Mouse (Mus musculus) frontal cortex, postnatal 25 days (tissue): Measurements from ENCODE around the gene Itfg2.
A peak's percentile ranks its signal among the peaks of the same experiment; 100 is the strongest.

Experiments used
- DNase-seq, 2 experiments: peaks; one replicate each; pipeline ENCODE4 v3.0.0; 2022; ENCODE audit warnings: low spot score in 2 of 2

The Itfg2 gene

GRCm38 (mm10) chr6:128435474-128435873 lies 10.7 kb upstream of the Itfg2 start:
- DNase-seq, result no peak

DNA sequence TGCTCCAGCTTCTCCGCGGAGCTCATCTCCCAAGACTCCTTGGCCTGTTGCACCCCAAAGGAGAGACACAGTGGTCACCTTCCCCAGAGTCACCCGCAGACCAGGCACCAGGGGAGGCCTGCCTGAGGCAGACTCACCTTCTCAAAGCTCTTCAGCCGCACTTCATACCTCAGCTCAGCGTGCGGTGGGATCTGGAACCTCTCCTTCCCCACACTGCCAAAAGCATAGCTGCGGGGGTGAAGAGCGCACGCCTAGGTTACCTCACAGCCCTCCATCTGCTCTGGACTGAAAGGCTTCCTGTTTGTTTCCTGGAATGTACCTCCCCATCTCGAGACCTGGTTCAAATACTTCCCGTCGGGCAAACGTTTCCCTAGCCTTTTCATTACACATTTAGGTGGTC lies 8.8 kb upstream of the Itfg2 start:
- DNase-seq, result no peak

DNA sequence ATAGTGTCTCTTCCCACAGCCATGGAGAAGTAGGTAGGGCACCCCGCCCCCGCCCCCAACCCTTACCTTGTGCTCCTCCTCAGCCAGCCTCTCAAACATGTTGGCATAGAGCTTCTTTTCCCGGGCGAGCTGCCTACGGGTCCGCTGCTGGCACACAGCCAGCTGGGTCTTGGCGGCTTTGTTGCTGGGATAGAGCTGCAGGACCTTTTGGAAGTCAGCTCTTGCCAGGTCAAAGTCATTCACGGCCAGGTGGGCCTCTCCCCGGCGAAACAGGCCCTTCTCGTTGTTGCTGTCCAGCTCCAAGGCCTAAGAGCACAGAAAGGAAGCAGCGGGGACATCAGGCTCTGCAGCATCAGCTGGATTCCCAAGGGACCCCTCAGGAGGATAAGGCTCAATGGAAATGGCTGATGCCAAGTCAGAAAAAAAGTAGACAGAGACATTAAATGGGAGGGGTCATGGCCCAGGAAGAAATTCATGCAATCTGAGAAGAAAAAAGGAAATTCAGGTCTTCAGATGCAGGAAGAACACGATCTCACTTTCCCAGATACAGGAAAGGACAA lies 7.7 kb upstream of the Itfg2 start:
- DNase-seq, result no peak

DNA sequence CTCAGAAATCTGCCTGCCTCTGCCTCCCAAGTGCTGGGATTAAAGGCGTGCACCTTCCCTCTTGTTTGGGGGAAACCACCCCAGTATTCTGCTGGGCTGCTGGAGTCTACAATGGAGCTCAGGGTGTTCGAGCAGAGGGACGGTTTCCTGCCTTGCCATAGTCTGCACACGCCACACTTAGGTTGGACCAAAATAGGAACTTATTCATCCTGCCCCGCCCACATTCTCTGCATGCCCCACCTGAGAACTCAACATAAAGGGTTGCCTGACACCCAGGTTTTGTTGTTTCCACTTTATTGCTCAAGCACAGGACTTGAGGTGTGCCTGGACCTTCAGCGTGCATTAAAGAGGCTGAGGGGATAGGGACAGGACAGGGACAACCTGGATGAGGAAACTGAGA lies 5.1 kb upstream of the Itfg2 start:
- DNase-seq, result no peak

DNA sequence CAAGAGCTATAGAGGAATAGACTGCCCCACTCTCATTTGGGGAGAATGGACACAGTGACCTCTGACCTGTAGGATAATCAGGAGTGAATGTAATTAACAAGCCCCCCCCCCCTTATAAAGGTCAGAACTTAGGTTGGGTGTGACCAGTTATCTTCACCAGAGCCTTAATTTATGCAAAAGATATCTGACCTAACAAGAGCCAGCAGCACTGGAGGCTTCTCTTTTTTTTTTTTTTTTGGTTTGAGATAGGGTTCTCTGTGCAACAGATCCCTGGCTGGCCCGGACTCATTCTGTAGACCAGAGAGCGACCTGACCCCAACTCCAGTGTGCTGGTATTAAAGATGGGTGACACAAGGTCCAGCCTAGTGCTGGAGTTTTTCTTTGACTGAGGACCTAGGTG lies 4.6 kb upstream of the Itfg2 start:
- no peak for DNase-seq

GRCm38 (mm10) chr6:128427571-128427970 lies 2.8 kb upstream of the Itfg2 start:
- no peak for DNase-seq

DNA sequence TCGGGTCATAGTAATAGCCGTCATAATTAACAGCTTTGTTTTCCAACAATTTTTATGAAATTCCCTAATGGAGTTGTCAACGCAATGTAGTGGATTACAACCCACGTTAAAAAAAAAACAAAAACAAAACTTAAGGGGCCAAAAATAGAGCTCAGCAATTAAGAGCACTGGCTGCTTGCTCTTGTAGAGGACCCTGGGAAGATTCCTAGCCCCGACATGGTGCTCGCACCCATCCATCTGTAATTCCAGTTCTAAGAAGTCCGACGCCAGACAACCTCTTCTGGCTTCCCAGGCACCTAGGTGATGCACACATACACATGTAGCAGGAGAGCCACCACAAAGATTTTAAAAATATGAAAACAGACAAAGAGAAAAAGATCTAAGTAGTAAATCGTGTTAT lies 315 bp upstream of the Itfg2 start:
- no peak for DNase-seq

DNA sequence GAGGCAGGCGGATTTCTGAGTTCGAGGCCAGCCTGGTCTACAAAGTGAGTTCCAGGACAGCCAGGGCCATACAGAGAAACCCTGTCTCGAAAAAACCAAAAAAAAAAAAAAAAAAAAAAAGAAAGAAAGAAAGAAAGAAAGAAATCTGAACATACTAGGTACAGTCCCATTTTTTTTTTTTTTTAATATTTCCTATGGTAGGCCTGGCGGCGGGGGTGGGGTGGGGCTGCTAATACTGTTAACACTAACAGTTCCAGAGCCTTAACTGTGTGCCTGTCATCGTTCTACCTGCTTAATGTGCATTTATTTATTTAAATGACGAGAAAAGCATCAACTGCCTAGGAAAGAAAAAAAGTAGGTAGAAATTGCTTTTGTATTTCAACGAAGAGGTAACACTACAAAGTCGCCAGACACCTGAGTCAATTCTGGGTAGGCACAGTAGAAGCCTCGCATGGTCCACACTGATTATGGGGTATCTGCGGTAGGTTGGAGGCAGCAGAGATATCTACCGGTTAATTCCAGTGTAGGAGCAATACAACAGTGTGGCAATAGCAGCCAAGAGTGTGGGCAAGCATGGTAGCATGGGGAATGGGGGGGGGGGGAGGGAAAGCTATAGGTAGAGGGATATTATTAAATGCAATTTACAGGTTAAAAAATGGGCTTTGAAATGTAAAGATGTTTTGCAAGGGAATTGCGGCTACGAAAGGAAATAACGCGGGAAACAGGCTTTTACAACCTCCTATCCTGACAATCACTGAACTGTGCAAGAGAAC lies 1.0 kb downstream of the Itfg2 start:
- no peak for DNase-seq

DNA sequence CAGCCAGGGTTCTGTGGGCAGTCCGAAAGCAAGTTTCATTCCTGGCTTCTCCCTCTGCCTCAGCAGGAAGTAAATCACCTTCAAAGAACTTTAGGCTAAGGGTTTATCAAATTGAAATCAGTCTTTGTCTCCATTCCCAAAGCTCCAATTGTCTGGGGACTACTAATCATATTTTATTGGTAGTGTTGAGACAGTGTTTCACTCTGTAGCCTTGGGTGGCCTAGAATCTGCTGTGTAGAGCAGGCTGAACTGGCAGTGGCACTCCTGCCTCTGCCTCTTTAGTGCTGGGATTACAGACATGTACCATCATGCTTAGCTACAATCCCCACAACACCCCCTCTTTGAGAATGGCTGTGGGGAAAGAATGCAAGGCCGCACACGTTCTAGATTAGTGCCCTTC lies 3.3 kb downstream of the Itfg2 start:
- no peak for DNase-seq

DNA sequence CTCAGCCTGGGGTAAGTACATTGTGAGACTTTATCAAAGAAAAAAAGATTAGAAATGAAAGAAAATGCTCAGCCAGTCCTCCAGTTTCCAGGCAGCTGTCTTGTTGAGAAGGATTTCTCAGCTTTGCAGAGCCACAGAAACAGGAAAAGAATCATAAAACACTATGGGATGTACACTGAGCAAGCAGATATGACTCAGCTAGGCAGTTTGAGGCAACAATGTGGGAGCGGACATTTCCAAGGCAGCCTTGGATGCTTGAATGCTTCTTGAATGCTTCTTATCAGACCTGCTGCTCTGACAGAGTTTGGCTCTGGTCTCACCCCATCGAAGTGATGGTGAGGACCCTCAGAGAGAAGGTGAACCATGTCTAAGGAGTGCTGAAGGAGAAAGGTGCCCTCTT lies 3.7 kb downstream of the Itfg2 start:
- no peak for DNase-seq

- no peak for DNase-seq
Measured at GRCm38 (mm10) chr6:128418076-128418475, 6.7 kb downstream of the Itfg2 start.

DNA sequence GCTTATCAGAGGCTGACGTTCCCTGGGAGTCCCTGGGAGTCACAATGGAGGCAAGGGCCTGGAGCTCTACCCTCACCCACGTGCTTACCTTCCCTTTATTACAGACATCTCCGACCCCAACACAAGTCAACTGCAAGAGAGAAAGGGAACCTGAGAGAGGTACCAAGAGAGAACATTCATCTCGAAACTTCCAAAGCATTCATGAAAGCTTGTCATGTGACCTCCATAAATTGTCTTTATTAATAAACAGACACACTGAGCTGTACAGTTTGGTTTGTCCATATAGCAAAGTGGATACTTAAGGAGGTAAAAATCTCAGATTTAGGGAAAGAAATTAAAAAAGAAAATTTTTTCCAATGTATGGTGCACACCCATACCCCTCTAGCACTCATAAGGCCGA lies 8.6 kb downstream of the Itfg2 start:
- no peak for DNase-seq

- peak; percentile 87 to 91 for DNase-seq
Measured at GRCm38 (mm10) chr6:128411115-128411514, 13.6 kb downstream of the Itfg2 start.

GRCm38 (mm10) chr6:128410305-128410704 lies 14.4 kb downstream of the Itfg2 start:
- no peak for DNase-seq

GRCm38 (mm10) chr6:128408544-128409125 lies 16.1 kb downstream of the Itfg2 start:
- no peak for DNase-seq

GRCm38 (mm10) chr6:128404708-128405107 lies 20.0 kb downstream of the Itfg2 start:
- no peak for DNase-seq

- no peak for DNase-seq
Measured at GRCm38 (mm10) chr6:128399421-128400185, 25.1 kb downstream of the Itfg2 start.

DNA sequence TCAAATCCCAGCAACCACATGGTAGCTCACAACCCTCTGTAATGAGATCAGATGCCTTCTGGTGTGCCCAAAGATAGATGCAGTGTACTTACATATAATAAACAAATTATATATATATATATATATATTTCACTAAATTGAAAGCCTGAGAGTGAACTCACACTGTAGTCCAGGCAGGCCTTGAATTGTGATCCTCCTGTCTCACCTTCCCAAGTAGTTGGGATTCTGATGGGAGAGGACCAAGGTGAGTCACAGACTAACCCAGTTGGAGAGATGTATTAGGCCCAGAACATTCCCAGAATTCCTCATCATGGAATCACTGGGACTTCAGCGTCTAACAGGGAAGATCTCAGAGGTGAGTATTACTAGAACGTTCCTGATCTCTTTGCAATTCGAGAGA lies 25.7 kb downstream of the Itfg2 start, which contains the start of gene Nrip2:
Gene Nrip2 (plus strand): TSS at position 301 of the 400 bp plus-strand sequence.
- DNase-seq, result no peak

GRCm38 (mm10) chr6:128397574-128398261 lies 27.0 kb downstream of the Itfg2 start:
- DNase-seq, result no peak

GRCm38 (mm10) chr6:128390683-128391082 lies 34.0 kb downstream of the Itfg2 start:
- no peak for DNase-seq

DNA sequence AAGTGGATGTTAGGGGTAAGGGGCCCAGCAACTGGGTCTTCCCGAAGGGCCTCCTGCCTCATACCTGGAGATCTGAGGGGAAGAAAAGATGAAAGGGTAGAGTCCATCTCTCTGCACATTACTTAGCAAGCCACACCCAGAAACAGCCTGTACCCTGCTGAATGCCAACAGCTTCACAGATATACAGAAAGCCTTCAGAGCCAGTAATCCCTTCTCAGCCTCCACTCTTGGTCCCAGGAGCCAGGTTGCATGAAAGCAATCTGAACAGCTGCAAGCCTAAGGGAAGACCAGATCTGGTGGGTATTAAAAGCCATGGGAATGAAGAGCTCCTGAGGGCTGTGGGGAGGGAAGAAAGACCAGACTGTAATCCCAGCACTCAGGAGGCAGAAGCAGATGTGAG lies 35.5 kb downstream of the Itfg2 start:
- no peak for DNase-seq

GRCm38 (mm10) chr6:128385026-128385425 lies 39.7 kb downstream of the Itfg2 start:
- DNase-seq, result no peak
